Mouse (Mus musculus): ENCODE measurements around the gene Ccdc92b.

DNA sequence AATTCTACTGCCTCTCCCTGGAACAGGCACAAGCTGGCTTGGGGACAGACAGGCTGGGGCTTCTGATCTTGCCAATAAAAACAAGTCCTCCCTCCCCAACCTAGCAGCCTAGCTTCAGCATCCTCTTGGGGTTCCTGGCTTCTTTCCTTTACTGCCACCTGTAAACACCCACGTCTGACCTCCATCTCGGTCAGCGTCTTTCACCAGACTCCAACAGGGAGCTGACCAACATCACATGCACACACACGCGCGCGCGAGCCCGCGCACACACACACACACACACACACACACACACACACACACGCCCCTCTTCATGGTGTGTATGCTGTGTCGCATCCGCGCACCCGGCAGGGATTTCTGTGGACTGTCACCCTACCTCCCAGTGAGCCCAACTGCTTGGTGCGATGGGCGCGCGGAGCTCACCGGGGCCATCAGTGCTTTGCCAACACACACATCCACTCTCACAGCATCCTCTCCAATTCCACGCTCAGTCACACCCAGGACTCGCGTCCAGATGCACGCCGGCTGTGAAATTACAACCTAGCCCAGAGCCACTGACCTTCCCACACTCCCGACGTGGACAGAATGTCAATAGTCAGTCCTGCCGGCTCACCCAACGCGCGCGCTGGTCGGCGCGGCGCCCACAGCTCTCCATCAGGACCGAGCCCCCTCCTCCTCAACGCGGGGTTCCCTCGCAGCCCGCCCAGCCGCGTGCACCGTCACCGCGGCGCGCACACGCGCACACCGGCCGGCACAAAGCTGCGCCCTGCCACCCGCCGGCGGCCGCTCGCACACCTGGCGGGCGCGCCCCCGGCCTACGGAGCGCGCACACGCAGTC is 29.8 kb upstream of the Ccdc92b start:
- TF ChIP-seq ZC3H11A (IDR thresholded peaks at IDR 0.05; ENCODE audit: borderline replicate concordance, low read depth, low read length) (no peak), ZNF384 (IDR thresholded peaks at IDR 0.05; ENCODE audit: low read depth, low read length) (no peak), HCFC1 (IDR thresholded peaks at IDR 0.05; ENCODE audit: borderline replicate concordance, insufficient read depth, low read length) (no peak), MAFK (IDR thresholded peaks at IDR 0.05; ENCODE audit: insufficient read depth, low read depth, low read length) (no peak), CHD2 (IDR thresholded peaks at IDR 0.05; ENCODE audit: low read depth, low read length) (no peak)
